Mouse (Mus musculus) stomach, embryonic 14.5 days (tissue): ENCODE measurements at regions not wholly inside any gene's neighbourhood (a gene's known extent, or its start where the extent isn't known, plus 50 kb on each side); places are given as distances from the start of the nearest gene placed in this dataset.

Experiments used
- ATAC-seq: fragments of 200-750 bp; cut with Nextera tagmentation; 2 replicates; pipeline ENCODE4 v1.8.0; 2017; ENCODE audit warnings: low read depth, moderate TSS enrichment; ENCODE audit not compliant: insufficient number of reproducible peaks, insufficient read depth, low FRiP score
- H3K27ac ChIP-seq: fragments of 300-500 bp; sonication (generic); 2 replicates; pipeline ENCODE4 v1.5.1; 2014; ENCODE audit warnings: mild to moderate bottlenecking, low read length, moderate library complexity, mixed read lengths
- H3K27me3 ChIP-seq: fragments of 300-500 bp; sonication (generic); 2 replicates; pipeline ENCODE4 v1.6.1; 2014; ENCODE audit warnings: low read length, control low read depth, mixed read lengths; ENCODE audit not compliant: control insufficient read depth, insufficient read depth
- H3K36me3 ChIP-seq: fragments of 300-500 bp; sonication (generic); 2 replicates; pipeline ENCODE4 v1.6.1; 2014; ENCODE audit warnings: mild to moderate bottlenecking, control low read depth, low read length, moderate library complexity, mixed read lengths; ENCODE audit not compliant: control insufficient read depth, insufficient read depth
- H3K4me1 ChIP-seq: fragments of 300-500 bp; sonication (generic); 2 replicates; pipeline ENCODE4 v1.6.1; 2014; ENCODE audit warnings: low read length, control low read depth, mixed read lengths; ENCODE audit not compliant: control insufficient read depth, insufficient read depth
- H3K4me2 ChIP-seq: fragments of 300-500 bp; sonication (generic); replicated peaks from 2 replicates; pipeline ENCODE4 v1.6.1; 2014; ENCODE audit warnings: low read depth, low read length, control low read depth
- H3K4me3 ChIP-seq: fragments of 300-500 bp; sonication (generic); 2 replicates; pipeline ENCODE4 v1.5.1; 2014; ENCODE audit warnings: low read depth, low read length, control low read depth
- H3K9ac ChIP-seq: fragments of 300-500 bp; sonication (generic); replicated peaks from 2 replicates; pipeline ENCODE4 v1.6.1; 2014; ENCODE audit warnings: low read depth, mild to moderate bottlenecking, control low read depth, low read length, moderate library complexity, mixed read lengths
- H3K9me3 ChIP-seq: fragments of 300-500 bp; sonication (generic); 2 replicates; pipeline ENCODE4 v1.6.1; 2016; ENCODE audit warnings: low read depth, low read length, control low read depth; ENCODE audit not compliant: control insufficient read depth
- WGBS: fragments of 180-500 bp; shearing (Covaris S2); extraction: QIAGEN DNeasy Blood & Tissue Kit; methylation state at CpG from one replicate; pipeline ENCODE4 v1.1.7; 2014; 5-methylcytosine and 5-hydroxymethylcytosine counted together

DNA sequence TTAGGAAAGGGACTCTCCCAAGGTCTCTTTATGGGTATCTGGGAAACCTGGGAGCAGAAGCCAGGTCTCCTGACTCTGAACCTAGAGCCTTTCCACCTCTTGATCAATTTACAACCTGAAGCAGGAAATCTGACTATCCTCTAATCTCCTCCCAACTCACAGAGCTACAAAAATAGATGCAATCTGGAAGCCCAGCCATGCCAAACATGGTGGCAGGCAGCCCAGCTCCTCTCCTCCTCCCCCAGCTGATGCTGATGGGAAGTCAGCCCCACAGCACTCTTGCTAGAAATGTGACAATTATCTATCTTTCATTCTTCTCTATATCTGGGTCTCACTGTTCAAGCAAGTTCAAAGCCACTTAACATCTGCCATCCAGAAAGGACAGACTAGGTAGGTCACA is 233.5 kb downstream of the Sec61b start:
- Histone ChIP-seq H3K4me2 (no peak overlapping the region), H3K4me3 (no peak overlapping the region), H3K9ac (no peak overlapping the region), H3K9me3 (no peaks in the 10 kb centered on the region), H3K36me3 (no peaks in the 10 kb centered on the region), H3K27me3 (no peaks in the 10 kb centered on the region), H3K27ac (no peak overlapping the region), H3K4me1 (no peaks in the 10 kb centered on the region)
- ATAC-seq, result no peak

DNA sequence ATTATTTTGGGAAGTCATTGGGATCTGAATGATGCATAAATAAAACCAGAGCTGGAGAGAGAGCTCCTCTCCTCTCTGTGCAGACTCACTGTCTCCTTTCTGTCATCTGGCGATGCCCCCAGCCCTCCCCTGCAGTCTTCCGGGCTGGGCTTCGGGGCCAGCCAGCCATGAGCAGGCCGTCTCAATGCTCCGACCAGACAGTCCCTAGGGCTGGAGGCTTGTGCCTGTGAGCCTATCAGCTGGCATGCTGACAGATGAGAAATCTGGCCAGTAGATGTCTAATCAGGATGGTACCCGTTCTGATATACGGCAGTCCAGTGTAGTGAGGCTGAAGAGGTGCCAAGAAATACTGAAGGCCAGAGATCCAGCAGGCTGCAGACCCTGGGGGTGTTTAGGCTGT is 238.9 kb downstream of the Sec61b start:
- Histone ChIP-seq H3K36me3 (no peaks in the 10 kb centered on the region), H3K4me3 (no peak overlapping the region), H3K27ac (no peak overlapping the region), H3K27me3 (no peaks in the 10 kb centered on the region), H3K4me2 (no peak overlapping the region), H3K9me3 (no peaks in the 10 kb centered on the region), H3K4me1 (no peaks in the 10 kb centered on the region), H3K9ac (no peak overlapping the region)
- 77% methylated on average over 7 of the region's 7 CpGs for WGBS
- no peak for ATAC-seq

DNA sequence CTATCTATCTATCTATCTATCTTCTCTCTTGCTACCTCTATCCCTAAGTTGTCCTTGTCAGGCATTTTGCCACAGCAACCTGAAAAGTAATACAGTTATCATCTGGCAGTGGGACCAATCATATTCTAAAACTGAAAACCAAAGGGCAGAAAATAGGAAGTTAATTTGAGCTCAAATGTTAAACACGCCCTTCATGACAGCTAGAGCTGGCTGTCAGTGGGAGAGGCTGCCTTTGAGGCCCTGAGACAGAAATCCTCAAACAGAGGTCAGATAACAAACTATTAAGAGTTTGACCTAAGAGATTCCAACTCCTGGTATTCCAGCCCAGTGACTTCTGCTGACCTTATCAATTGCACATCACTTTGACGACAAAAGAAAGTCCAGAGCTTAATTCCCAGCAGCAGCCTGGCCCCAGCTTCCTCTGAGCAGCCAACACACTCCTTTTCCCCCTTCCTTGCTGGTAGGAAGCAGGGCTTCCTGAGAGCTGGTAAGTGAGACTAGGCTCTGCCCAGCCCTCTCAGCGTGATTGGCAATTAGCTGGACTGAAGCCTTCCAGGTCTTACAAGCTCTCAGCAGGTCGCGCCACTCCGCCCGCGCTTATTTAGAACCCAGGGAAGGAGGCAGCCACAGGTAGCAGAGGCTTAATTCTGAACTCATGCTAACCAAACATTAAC is 250.0 kb downstream of the Sec61b start:
- Histone ChIP-seq H3K9me3 (no peaks in the 10 kb centered on the region), H3K36me3 (no peaks in the 10 kb centered on the region), H3K27me3 (no peaks in the 10 kb centered on the region), H3K4me1 (0 out of 2 replicates have a peak, but pooled peaks cover 5% of the 10 kb centered on the region), H3K4me3 (no peak overlapping the region), H3K9ac (no peak overlapping the region), H3K27ac (no peak overlapping the region), H3K4me2 (0 out of 2 replicates have a peak overlapping the region, but pooled peaks have one; percentile 14)
- ATAC-seq, result no peak
- WGBS, result 20% methylated on average over 8 of the region's 8 CpGs

DNA sequence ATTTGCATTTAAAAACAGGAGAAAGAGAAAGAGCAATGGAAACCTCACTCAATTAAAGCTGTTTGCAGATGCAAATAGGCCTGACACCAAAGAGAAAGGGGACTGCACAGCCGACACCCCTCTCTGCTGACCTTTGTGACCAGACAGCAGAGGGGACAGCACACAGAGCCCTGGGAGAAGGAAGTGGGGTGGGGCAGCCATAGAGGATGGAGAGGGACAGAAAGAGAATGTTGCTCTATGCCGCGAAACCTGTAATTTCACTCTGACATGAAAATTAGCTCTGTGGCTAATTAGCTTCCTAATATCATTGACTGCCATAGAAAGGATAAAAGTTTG is 250.5 kb downstream of the Sec61b start:
- no peaks in the 10 kb centered on the region for H3K27me3 ChIP-seq
- no peak overlapping the region for H3K9ac ChIP-seq
- ATAC-seq, result no peak
- H3K36me3 ChIP-seq, result no peaks in the 10 kb centered on the region
- 35% methylated on average over 3 of the region's 3 CpGs for WGBS
- no peaks in the 10 kb centered on the region for H3K9me3 ChIP-seq
- H3K4me1 ChIP-seq, result 0 out of 2 replicates have a peak, but pooled peaks cover 5% of the 10 kb centered on the region
- no peak overlapping the region for H3K4me3 ChIP-seq
- no peak overlapping the region for H3K27ac ChIP-seq
- 0 out of 2 replicates have a peak overlapping the region, but pooled peaks have one; percentile 14 for H3K4me2 ChIP-seq

DNA sequence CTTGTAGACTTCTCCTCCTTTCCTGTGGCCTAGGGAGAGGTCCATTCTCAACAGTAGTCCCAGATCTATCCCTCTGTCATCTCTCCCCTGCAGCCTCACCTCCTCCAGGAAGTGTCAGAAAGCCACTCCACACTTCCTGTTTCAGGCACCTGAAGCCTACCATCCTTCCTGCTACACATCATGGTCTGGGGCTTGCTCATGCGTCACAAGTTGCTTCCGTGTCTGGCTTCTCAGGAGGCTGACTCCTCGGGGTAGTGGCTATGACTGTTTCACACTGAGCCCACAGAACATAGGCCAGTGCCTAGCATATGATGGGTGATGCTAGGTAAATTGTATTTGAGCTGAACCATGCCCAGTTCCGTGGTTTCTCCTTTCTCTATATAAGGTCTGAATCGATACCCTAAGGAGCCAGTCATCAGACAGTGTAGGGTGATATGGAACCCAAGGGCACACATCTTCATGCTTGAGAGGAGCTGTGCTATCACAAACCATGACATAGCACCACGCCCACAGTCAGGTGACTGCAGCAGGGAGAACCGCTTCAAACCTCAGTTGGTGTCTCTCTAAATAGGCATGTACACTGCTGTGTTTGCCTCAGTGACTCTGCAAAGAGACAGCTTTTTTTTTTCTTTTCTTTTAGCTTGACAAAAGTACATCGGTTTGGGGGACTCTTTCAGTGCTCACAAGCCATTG is 272.2 kb downstream of the Sec61b start:
- no peaks in the 10 kb centered on the region for H3K27me3 ChIP-seq
- no peak overlapping the region for H3K4me2 ChIP-seq
- H3K36me3 ChIP-seq, result no peaks in the 10 kb centered on the region
- no peaks in the 10 kb centered on the region for H3K9me3 ChIP-seq
- no peak overlapping the region for H3K9ac ChIP-seq
- ATAC-seq, result no peak
- no peak overlapping the region for H3K27ac ChIP-seq
- H3K4me1 ChIP-seq, result no peaks in the 10 kb centered on the region
- 82% methylated on average over 8 of the region's 8 CpGs for WGBS
- no peak overlapping the region for H3K4me3 ChIP-seq

DNA sequence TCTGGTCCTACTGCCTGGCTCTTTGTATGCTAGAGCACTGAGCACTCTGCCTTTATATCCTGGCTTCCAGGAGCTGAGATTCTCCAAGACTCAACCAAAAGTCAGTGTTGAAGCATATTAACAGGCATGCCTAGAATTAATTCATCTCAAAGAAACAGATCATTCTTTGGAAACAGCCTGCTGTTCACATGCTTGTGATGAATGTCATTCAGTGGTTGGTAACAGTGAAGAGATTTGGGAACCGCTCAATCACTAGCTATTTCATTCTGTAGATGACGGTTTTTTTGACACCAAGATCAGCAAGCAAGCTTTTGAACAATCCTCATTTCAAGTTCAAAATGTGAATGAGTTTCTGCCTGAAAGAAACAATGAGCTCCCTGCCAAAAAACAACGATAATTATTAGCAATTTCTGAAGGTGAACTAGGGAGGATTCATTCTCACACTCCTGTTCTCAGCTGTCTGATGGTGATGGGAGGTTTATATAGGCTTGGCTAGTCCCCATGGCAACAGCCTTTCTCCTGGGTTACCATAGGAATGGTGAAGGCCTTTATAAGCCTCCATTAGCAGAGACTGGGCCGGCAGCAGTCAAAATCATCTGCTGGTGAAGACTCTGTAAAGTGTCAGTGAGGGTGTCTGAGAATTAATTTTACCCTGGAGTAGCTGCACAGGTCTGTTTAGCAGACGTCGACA is 272.6 kb upstream of the Nr4a3 start:
- no peak for ATAC-seq
- H3K4me3 ChIP-seq, result no peak overlapping the region
- H3K9ac ChIP-seq, result no peak overlapping the region
- no peaks in the 10 kb centered on the region for H3K27me3 ChIP-seq
- H3K4me1 ChIP-seq, result no peaks in the 10 kb centered on the region
- no peak overlapping the region for H3K27ac ChIP-seq
- H3K36me3 ChIP-seq, result no peaks in the 10 kb centered on the region
- 71% methylated on average over 6 of the region's 6 CpGs for WGBS
- no peaks in the 10 kb centered on the region for H3K9me3 ChIP-seq
- no peak overlapping the region for H3K4me2 ChIP-seq

DNA sequence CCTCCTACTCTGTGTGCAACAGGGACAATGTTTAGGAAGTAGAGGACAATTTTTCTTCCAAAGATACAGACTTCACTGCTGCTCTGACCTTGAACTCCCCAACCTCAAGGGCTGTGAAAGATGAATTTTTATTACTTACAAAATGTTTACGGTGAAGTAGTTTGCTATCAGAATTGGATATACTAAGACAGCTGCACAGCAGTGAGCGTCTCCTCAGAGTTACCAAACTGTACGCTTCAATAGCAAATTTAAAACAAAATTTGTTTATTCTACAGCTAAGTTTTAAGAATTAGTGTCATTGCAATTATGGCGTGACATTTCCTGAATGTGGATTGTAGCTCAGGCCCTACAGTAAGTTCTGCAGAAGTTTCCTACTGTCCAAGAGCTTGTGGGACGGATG is 270.3 kb upstream of the Nr4a3 start:
- Histone ChIP-seq H3K4me3 (no peak overlapping the region), H3K4me2 (no peak overlapping the region), H3K9me3 (no peaks in the 10 kb centered on the region), H3K27me3 (no peaks in the 10 kb centered on the region), H3K4me1 (no peaks in the 10 kb centered on the region), H3K9ac (no peak overlapping the region), H3K36me3 (no peaks in the 10 kb centered on the region), H3K27ac (no peak overlapping the region)
- ATAC-seq, result no peak
- WGBS, result 53% methylated on average over 5 of the region's 5 CpGs

DNA sequence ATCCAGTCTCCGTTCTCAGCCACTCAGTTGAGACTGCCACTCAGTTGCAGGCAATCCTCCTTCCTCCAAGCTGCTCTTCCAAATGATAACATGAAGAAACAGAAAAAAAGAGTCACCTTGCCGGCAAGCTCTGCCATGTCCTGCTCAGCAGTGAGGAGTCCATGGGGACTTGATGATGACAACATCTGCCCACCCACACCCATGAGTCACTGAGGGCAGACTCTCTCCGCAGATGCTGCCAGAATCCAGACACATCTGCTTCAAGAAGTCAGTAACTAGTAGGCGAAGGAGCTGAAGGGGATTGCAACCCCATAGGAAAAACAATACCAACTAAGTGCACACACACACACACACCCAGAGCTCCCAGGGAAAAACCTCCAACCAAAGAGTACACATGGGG is 263.9 kb upstream of the Nr4a3 start:
- Histone ChIP-seq H3K36me3 (no peaks in the 10 kb centered on the region), H3K27ac (no peak overlapping the region), H3K9ac (no peak overlapping the region), H3K27me3 (no peaks in the 10 kb centered on the region), H3K4me2 (no peak overlapping the region), H3K4me3 (no peak overlapping the region), H3K4me1 (no peaks in the 10 kb centered on the region), H3K9me3 (no peaks in the 10 kb centered on the region)
- 90% methylated on average over 4 of the region's 4 CpGs for WGBS
- no peak for ATAC-seq
